Mouse (Mus musculus): ENCODE data around the gene Sass6. TPM values are rescaled to one million over a fixed set of nuclear protein-coding genes. Genes with fewer than 3 reads are reported as not detected.
"Not testable (repeated sequence)": the region's sequence is repeated elsewhere in the genome, so short reads cannot be mapped to it uniquely, and the experiment has no call there.

The Sass6 gene
- total RNA-seq, 1 experiment = 11.6 TPM

DNA sequence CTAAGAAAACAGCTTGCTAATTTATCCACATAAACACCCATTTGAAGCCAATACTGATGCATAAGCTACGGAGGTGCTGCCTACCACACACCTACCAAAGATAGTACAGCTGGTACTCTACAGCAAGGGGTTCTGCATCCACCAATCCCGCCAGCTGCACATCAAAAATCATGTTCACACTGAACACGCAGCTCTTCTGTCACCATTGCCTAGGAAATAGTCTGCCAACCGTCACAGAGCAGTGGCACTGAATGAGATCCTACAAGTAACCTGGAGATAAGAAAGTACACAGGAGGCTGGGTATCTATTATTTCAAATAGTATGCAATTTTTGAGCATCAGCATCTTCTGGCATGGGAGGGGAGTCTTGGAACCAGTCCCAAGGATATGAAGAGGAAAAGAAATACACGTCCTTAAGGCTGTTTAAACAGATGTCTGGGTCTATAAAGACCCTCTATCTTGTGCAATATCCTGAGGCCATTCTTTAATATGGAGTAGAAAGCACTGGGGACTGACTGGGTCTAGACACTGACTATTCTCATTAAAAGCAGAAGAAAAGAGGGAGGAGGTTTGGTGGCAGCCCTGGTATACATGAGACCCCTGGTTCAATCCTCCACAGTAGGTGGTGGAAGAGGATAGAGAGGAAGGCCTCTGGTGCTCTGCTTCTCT, 58.6 kb downstream of the Sass6 start:
- H3K9ac ChIP-seq (ENCODE audit: insufficient read depth, low read depth, low read length, poor library complexity, severe bottlenecking) = no peak overlapping the region
- peaks cover 8% of the 10 kb centered on the region for H3K36me3 ChIP-seq (ENCODE audit: control insufficient read depth, insufficient read depth, low read length, poor library complexity, severe bottlenecking)
- TF ChIP-seq CHD2 (IDR thresholded peaks at IDR 0.05; ENCODE audit: low read depth, low read length) (no peak), ZNF384 (IDR thresholded peaks at IDR 0.05; ENCODE audit: low read depth, low read length) (no peak), ZC3H11A (IDR thresholded peaks at IDR 0.05; ENCODE audit: borderline replicate concordance, low read depth, low read length) (no peak), MAFK (IDR thresholded peaks at IDR 0.05; ENCODE audit: insufficient read depth, low read depth, low read length) (no peak), HCFC1 (IDR thresholded peaks at IDR 0.05; ENCODE audit: borderline replicate concordance, insufficient read depth, low read length) (no peak)
- in situ Hi-C loops (cut with MboI; ENCODE audit: low sequenced_read_pairs in 2 of 2, unreplicated experiment in 2 of 2) = no loop called here
- DNase-seq (ENCODE audit: low read depth, low spot score) = no peak
- H3K4me3 ChIP-seq (ENCODE audit: insufficient read depth in 1 of 2, low read depth in 1 of 2, low read length in 2 of 2, poor library complexity in 1 of 2, severe bottlenecking in 1 of 2) = no peak overlapping the region
- H3K9me3 ChIP-seq (ENCODE audit: control insufficient read depth, insufficient read depth, low read depth, low read length) = no peaks in the 10 kb centered on the region
- H3K27ac ChIP-seq (ENCODE audit: insufficient read depth, low read depth, low read length, poor library complexity, severe bottlenecking) = peak overlapping the region; percentile 13; the same call in 1 of the 2 replicates
- H3K4me1 ChIP-seq (ENCODE audit: control insufficient read depth in 2 of 2, insufficient read depth in 2 of 2, low read length in 2 of 2, poor library complexity in 1 of 2) = peaks cover 22 to 33% of the 10 kb centered on the region in 2 experiments

DNA sequence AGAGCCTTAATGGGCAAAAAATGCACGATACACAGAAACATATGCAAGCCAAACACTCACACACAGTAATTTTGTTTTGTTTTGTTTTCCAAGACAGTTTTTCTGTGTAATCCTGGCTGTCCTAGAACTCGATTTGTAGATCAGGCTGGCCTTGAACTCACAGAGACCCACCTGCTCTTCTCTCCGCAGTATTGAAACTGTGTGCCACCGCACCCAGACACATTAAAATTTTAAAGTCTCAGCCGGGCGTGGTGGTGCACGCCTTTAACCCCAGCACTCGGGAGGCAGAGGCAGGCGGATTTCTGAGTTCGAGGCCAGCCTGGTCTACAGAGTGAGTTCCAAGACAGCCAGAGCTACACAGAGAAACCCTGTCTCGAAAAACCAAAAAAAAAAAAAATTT, 59.3 kb downstream of the Sass6 start:
- peaks cover 22 to 36% of the 10 kb centered on the region in 2 experiments for H3K4me1 ChIP-seq (ENCODE audit: control insufficient read depth in 2 of 2, insufficient read depth in 2 of 2, low read length in 2 of 2, poor library complexity in 1 of 2)
- DNase-seq (ENCODE audit: low read depth, low spot score); H3K27ac ChIP-seq (ENCODE audit: insufficient read depth, low read depth, low read length, poor library complexity, severe bottlenecking); H3K9me3 ChIP-seq (ENCODE audit: control insufficient read depth, insufficient read depth, low read depth, low read length); H3K4me3 ChIP-seq (ENCODE audit: insufficient read depth in 1 of 2, low read depth in 1 of 2, low read length in 2 of 2, poor library complexity in 1 of 2, severe bottlenecking in 1 of 2); in situ Hi-C loops (cut with MboI; ENCODE audit: low sequenced_read_pairs in 2 of 2, unreplicated experiment in 2 of 2); H3K9ac ChIP-seq (ENCODE audit: insufficient read depth, low read depth, low read length, poor library complexity, severe bottlenecking); H3K36me3 ChIP-seq (ENCODE audit: control insufficient read depth, insufficient read depth, low read length, poor library complexity, severe bottlenecking): not testable (repeated sequence)

DNA sequence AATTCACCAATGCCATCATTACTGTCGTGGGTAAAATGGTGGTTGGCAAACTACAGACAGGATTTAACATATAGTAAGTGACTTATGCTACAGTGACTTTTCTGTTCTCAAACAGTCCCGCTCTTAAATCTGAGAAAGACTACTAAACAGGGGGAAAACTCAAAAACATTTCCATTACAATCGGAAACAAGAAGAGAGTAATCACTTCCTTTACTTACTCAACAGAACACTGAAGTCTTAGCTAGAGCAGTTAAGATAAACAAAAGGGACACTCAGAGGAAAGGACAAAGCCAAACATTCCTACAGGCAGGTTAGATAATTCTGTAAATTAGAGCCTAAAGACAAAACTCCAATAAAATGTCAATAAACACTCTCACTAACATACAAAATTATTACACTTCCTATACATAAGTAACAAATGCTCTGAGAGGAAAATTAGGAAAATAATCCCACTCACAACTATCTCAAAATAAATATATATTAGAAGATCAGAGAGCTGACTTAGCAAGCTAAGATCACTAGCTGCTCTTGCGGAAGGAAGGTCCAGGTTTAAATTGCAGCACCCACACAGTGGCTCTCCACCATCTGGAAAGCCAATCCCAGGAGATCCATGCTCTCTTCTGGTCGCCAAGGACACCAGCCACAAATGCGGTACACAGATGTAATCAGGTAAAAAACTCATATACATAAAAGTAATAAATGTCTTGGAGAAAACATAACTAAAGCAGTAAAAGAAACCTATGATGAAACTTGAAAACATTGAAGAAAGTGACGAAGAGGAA, 61.6 kb downstream of the Sass6 start:
- Histone ChIP-seq H3K4me1 (ENCODE audit: control insufficient read depth in 2 of 2, insufficient read depth in 2 of 2, low read length in 2 of 2, poor library complexity in 1 of 2) (peaks cover 20 to 36% of the 10 kb centered on the region in 2 experiments), H3K9me3 (ENCODE audit: control insufficient read depth, insufficient read depth, low read depth, low read length) (no peaks in the 10 kb centered on the region), H3K9ac (ENCODE audit: insufficient read depth, low read depth, low read length, poor library complexity, severe bottlenecking) (no peak overlapping the region; the same call in 1 of the 2 replicates), H3K36me3 (ENCODE audit: control insufficient read depth, insufficient read depth, low read length, poor library complexity, severe bottlenecking) (no peaks in the 10 kb centered on the region), H3K27ac (ENCODE audit: insufficient read depth, low read depth, low read length, poor library complexity, severe bottlenecking) (peak overlapping the region; percentile 81; the same call in 1 of the 2 replicates), H3K4me3 (ENCODE audit: insufficient read depth in 1 of 2, low read depth in 1 of 2, low read length in 2 of 2, poor library complexity in 1 of 2, severe bottlenecking in 1 of 2) (peak overlapping the region; percentile 4 to 29; a peak in 2 of 4 replicates)
- TF ChIP-seq CHD2 (IDR thresholded peaks at IDR 0.05; ENCODE audit: low read depth, low read length) (peak; percentile 77), ZNF384 (IDR thresholded peaks at IDR 0.05; ENCODE audit: low read depth, low read length) (no peak)
- in situ Hi-C loops (cut with MboI; ENCODE audit: low sequenced_read_pairs in 2 of 2, unreplicated experiment in 2 of 2) = no loop called here
- peak; percentile 69 for DNase-seq (ENCODE audit: low read depth, low spot score)

DNA sequence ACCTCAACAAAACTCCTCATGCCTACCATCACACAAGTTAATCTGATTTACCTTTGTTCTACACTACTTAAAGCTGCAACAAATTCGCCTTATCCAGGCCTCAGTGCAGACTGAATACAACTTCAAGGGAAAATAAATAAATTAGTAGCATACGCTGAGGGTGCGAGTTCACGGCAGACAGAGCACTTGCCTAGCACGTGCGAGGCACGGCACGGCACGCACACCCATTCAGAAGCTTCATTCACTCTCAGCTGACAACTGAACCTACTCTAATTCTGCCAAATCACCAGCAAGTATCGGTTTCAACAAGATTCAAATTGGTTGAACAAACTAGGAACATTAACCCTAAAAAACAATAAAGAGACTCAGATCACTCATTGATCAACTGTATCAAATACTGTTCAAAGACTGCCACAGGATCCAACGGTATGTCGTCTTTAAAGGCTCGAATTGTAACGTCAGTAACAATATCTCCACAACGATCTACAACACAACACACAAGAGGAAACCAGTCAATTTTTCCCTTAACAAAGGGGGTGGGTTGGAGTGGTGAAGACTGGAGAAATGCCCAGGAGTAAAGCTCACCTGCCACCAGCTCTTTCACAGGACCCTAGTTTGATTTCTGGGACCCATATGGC, 64.3 kb downstream of the Sass6 start:
- Histone ChIP-seq H3K27ac (ENCODE audit: insufficient read depth, low read depth, low read length, poor library complexity, severe bottlenecking) (no peak overlapping the region), H3K36me3 (ENCODE audit: control insufficient read depth, insufficient read depth, low read length, poor library complexity, severe bottlenecking) (no peaks in the 10 kb centered on the region), H3K9me3 (ENCODE audit: control insufficient read depth, insufficient read depth, low read depth, low read length) (no peaks in the 10 kb centered on the region), H3K4me3 (ENCODE audit: insufficient read depth in 1 of 2, low read depth in 1 of 2, low read length in 2 of 2, poor library complexity in 1 of 2, severe bottlenecking in 1 of 2) (peak overlapping the region; percentile 9 to 60; a peak in 2 of 4 replicates), H3K4me1 (ENCODE audit: control insufficient read depth in 2 of 2, insufficient read depth in 2 of 2, low read length in 2 of 2, poor library complexity in 1 of 2) (peaks cover 18 to 36% of the 10 kb centered on the region in 2 experiments), H3K9ac (ENCODE audit: insufficient read depth, low read depth, low read length, poor library complexity, severe bottlenecking) (peak overlapping the region; percentile 9; the same call in 1 of the 2 replicates)
- DNase-seq (ENCODE audit: low read depth, low spot score) = no peak
- in situ Hi-C loops (cut with MboI; ENCODE audit: low sequenced_read_pairs in 2 of 2, unreplicated experiment in 2 of 2) = no loop called here
- TF ChIP-seq CHD2 (IDR thresholded peaks at IDR 0.05; ENCODE audit: low read depth, low read length) = no peak
- no peak for TF ChIP-seq HCFC1 (IDR thresholded peaks at IDR 0.05; ENCODE audit: borderline replicate concordance, insufficient read depth, low read length)
- no peak for TF ChIP-seq MAFK (IDR thresholded peaks at IDR 0.05; ENCODE audit: insufficient read depth, low read depth, low read length)
- TF ChIP-seq ZC3H11A (IDR thresholded peaks at IDR 0.05; ENCODE audit: borderline replicate concordance, low read depth, low read length) = no peak
- no peak for TF ChIP-seq ZNF384 (IDR thresholded peaks at IDR 0.05; ENCODE audit: low read depth, low read length)
